In genomic region chr7:118976414-118977166, GRCm38 (mm10) we compare ENCODE assay signal across 8 mouse cellular contexts. TPM values are rescaled to one million over a fixed set of nuclear protein-coding genes. Genes with fewer than 3 reads are reported as not detected.
DNase-seq lines count a peak whose midpoint lies in the region; ATAC-seq and TF ChIP-seq lines count a peak whose summit lies in the region.

No protein-coding gene starts in this region.

- no peak overlapping the region for H3K9ac ChIP-seq in kidney, embryonic 15.5 days
- H3K9ac ChIP-seq in forebrain, embryonic 16.5 days (replicated peaks; ENCODE audit: low read depth, low read length) = peak overlapping the region; percentile 55
- H3K9ac ChIP-seq in neural tube, embryonic 14.5 days (replicated peaks; ENCODE audit: low read depth, low read length) = no peak overlapping the region; the same call in 1 of the 2 replicates

- no peak for TF ChIP-seq CTCF in brain, embryonic 14.5 days (IDR thresholded peaks at IDR 0.05; ENCODE audit: borderline replicate concordance, extremely low read depth, insufficient read depth, insufficient read length)

- peak overlapping the region; percentile 9; the same call in 1 of the 2 replicates for H3K27ac ChIP-seq in kidney, embryonic 15.5 days
- peak overlapping the region; percentile 65 for H3K27ac ChIP-seq in forebrain, embryonic 16.5 days (ENCODE audit: low read length)
- H3K27ac ChIP-seq in neural tube, embryonic 14.5 days (ENCODE audit: low read depth, low read length) = peak overlapping the region; percentile 48; the same call in 1 of the 2 replicates

- H3K4me3 ChIP-seq in kidney, embryonic 15.5 days (replicated peaks) = no peak overlapping the region
- peak overlapping the region; percentile 31 for H3K4me3 ChIP-seq in forebrain, embryonic 16.5 days (replicated peaks; ENCODE audit: low read length)
- 0 out of 2 replicates have a peak overlapping the region, but pooled peaks have one; percentile 2 for H3K4me3 ChIP-seq in neural tube, embryonic 14.5 days (ENCODE audit: low read depth, low read length)

- 45% methylated on average over 14 of the region's 14 CpGs for WGBS in kidney, embryonic 15.5 days
- WGBS in forebrain, embryonic 16.5 days = 17% methylated on average over 14 of the region's 14 CpGs
- 43% methylated on average over 14 of the region's 14 CpGs for WGBS in neural tube, embryonic 14.5 days

- DNase-seq in kidney, adult 9 months = no peak
- peak; percentile 87 for DNase-seq in brain, embryonic 14.5 days (ENCODE audit: low read depth)
- DNase-seq in heart, postnatal 36 days = peak; percentile 69 to 79
- peak; percentile 51 to 56 for DNase-seq in left cerebral cortex, postnatal 36 days (ENCODE audit: low spot score in 2 of 2)
- no peak for DNase-seq in yolk sac, embryonic 10.5 days (ENCODE audit: low spot score)

- intact Hi-C loops in heart, postnatal 36 days (cut with DNase I) = loop anchor here (2.0 kb wide), 1 partner anchor 18 kb away; the partner anchor contains the start of gene Gprc5b
- intact Hi-C loops in left cerebral cortex, postnatal 36 days (cut with DNase I) = no loop called here

- no peaks in the 10 kb centered on the region for H3K9me3 ChIP-seq in kidney, embryonic 15.5 days (replicated peaks)
- H3K9me3 ChIP-seq in forebrain, embryonic 16.5 days (ENCODE audit: control insufficient read depth, low read length) = no peaks in the 10 kb centered on the region
- H3K9me3 ChIP-seq in neural tube, embryonic 14.5 days (ENCODE audit: control insufficient read depth, low read length) = no peaks in the 10 kb centered on the region

- peak; percentile 50 for ATAC-seq in kidney, embryonic 15.5 days (replicated peaks; ENCODE audit: low FRiP score)
- ATAC-seq in forebrain, embryonic 16.5 days = peak; percentile 69
- ATAC-seq in neural tube, embryonic 14.5 days (ENCODE audit: low read depth) = peak; percentile 54

- no peaks in the 10 kb centered on the region for H3K27me3 ChIP-seq in kidney, embryonic 15.5 days
- no peaks in the 10 kb centered on the region for H3K27me3 ChIP-seq in forebrain, embryonic 16.5 days (replicated peaks; ENCODE audit: control insufficient read depth, insufficient read depth, low read length)
- H3K27me3 ChIP-seq in neural tube, embryonic 14.5 days (ENCODE audit: control insufficient read depth, insufficient read depth, low read length) = no peaks in the 10 kb centered on the region

- no peak for TF ChIP-seq POLR2A in brain, embryonic 14.5 days (IDR thresholded peaks at IDR 0.05; ENCODE audit: borderline replicate concordance, extremely low read depth, insufficient read depth, insufficient read length, poor library complexity, severe bottlenecking)

- peaks cover 41% of the 10 kb centered on the region for H3K36me3 ChIP-seq in kidney, embryonic 15.5 days
- no peaks in the 10 kb centered on the region for H3K36me3 ChIP-seq in forebrain, embryonic 16.5 days (ENCODE audit: control insufficient read depth, insufficient read depth)
- no peaks in the 10 kb centered on the region for H3K36me3 ChIP-seq in neural tube, embryonic 14.5 days (ENCODE audit: control insufficient read depth, insufficient read depth, low read length)

- peak overlapping the region; percentile 32 for H3K4me2 ChIP-seq in kidney, embryonic 15.5 days
- H3K4me2 ChIP-seq in forebrain, embryonic 16.5 days (ENCODE audit: low read length) = peak overlapping the region; percentile 44
- H3K4me2 ChIP-seq in neural tube, embryonic 14.5 days (ENCODE audit: low read depth, low read length) = peak overlapping the region; percentile 23; the same call in 1 of the 2 replicates

- peaks cover 8% of the 10 kb centered on the region for H3K4me1 ChIP-seq in kidney, embryonic 15.5 days
- peaks cover 28% of the 10 kb centered on the region for H3K4me1 ChIP-seq in forebrain, embryonic 16.5 days (replicated peaks; ENCODE audit: control insufficient read depth, insufficient read depth, low read length)
- peaks cover 16% of the 10 kb centered on the region; the same call in 1 of the 2 replicates for H3K4me1 ChIP-seq in neural tube, embryonic 14.5 days (ENCODE audit: control insufficient read depth, insufficient read depth, low read length)

RNA-seq across cellular contexts. Expression of gene Gprc5b, which starts 18.4 kb away (rescaled TPM):
- 4.7 and 7.5 TPM in 2 replicates for polyA plus RNA-seq in kidney, embryonic 15.5 days (2015; fragmentation: Nextera tagmentation; extraction: Ambion mirVana)
- 25.0 and 28.2 TPM in 2 replicates for polyA plus RNA-seq in brain, embryonic 14.5 days (2012; rRNA removed)
- 5.9 and 6.2 TPM in 2 replicates for polyA plus RNA-seq in forebrain, embryonic 16.5 days (2015; fragmentation: Nextera tagmentation; extraction: Ambion mirVana)
- total RNA-seq in heart, postnatal 36 days (2021) = 10 to 100 TPM; 14.7 to 15.6 TPM
- total RNA-seq in left cerebral cortex, postnatal 36 days (2021) = 100 to 1,000 TPM in 1 of 2 experiments, 10 to 100 TPM in 1; 92.8 to 104 TPM
- polyA plus RNA-seq in neural tube, embryonic 14.5 days (2014; fragmentation: Nextera tagmentation; extraction: Ambion mirVana) = 4.9 and 9.9 TPM in 2 replicates

Comparison
In these comparisons a context has a peak if more than half of its experiments do, and no peak if none do; other contexts are left out.
1. H3K27ac ChIP-seq: peak in every context shown above with its lines; median percentile 65 in forebrain, embryonic 16.5 days; 48 in neural tube, embryonic 14.5 days; 9 in kidney, embryonic 15.5 days.
2. DNase-seq: peak in brain, embryonic 14.5 days (single experiment), heart, postnatal 36 days (2 of 2) and left cerebral cortex, postnatal 36 days (2 of 2); none in kidney, adult 9 months (single experiment) and yolk sac, embryonic 10.5 days (single experiment).
3. Peak in every context shown above with its lines, with median percentiles within 50 percentile points of each other: ATAC-seq and H3K4me2 ChIP-seq.